Mouse (Mus musculus) testis, adult 2 months (tissue): ENCODE results near the gene Dock9. TPM values are rescaled to one million over a fixed set of nuclear protein-coding genes. Genes with fewer than 3 reads are reported as not detected.

ENCODE experiments used
- H3K27ac ChIP-seq: fragments of 200-500 bp; 2 replicates; pipeline ENCODE4 v1.5.1; 2012; ENCODE audit warnings: low read depth, low read length; ENCODE audit not compliant: control insufficient read depth, insufficient read depth
- H3K27me3 ChIP-seq: fragments of 200-500 bp; 2 replicates; pipeline ENCODE4 v1.6.1; 2012; ENCODE audit warnings: mild to moderate bottlenecking, low read length, moderate library complexity; ENCODE audit not compliant: control insufficient read depth, insufficient read depth
- H3K36me3 ChIP-seq: fragments of 200-500 bp; 2 replicates; pipeline ENCODE4 v1.6.1; 2012; ENCODE audit warnings: mild to moderate bottlenecking, low read length; ENCODE audit not compliant: control insufficient read depth, insufficient read depth
- H3K4me1 ChIP-seq: fragments of 200-500 bp; 2 replicates; pipeline ENCODE4 v1.6.1; 2012; ENCODE audit warnings: low read length; ENCODE audit not compliant: control insufficient read depth, insufficient read depth
- H3K4me3 ChIP-seq: fragments of 200-500 bp; 2 replicates; pipeline ENCODE4 v1.5.1; 2012; ENCODE audit warnings: low read depth, mild to moderate bottlenecking, low read length, moderate library complexity, mixed read lengths; ENCODE audit not compliant: control insufficient read depth
- CTCF ChIP-seq: fragments of 200-500 bp; IDR thresholded peaks from 2 replicates; pipeline ENCODE4 v1.5.1; 2012; ENCODE audit warnings: low read depth, mild to moderate bottlenecking, inconsistent platforms, low read length, moderate library complexity; ENCODE audit not compliant: control insufficient read depth, insufficient read depth, insufficient replicate concordance
- POLR2A ChIP-seq: fragments of 200-500 bp; IDR thresholded peaks from 2 replicates; pipeline ENCODE4 v1.6.1; 2012; ENCODE audit warnings: low read depth, mild to moderate bottlenecking, inconsistent platforms, low read length, moderate library complexity; ENCODE audit not compliant: control insufficient read depth
- polyA plus RNA-seq: library from polyadenylated mRNA; depleted of rRNA; stranded (reverse); fragments of >200 nt; gene quantifications from 2 replicates; pipeline ENCODE4 v1.2.3, GENCODE M21; 2012

Dock9 gene
- polyA plus RNA-seq, 1 experiment, result 4.6 TPM

GRCm38 (mm10) chr14:121552586-121552985, 245.1 kb downstream of the Dock9 start:
- Histone ChIP-seq H3K27ac (no peak overlapping the region), H3K36me3 (no peaks in the 10 kb centered on the region), H3K27me3 (no peaks in the 10 kb centered on the region), H3K4me3 (no peak overlapping the region), H3K4me1 (no peaks in the 10 kb centered on the region)
- no peak for TF ChIP-seq CTCF
- no peak for TF ChIP-seq POLR2A

GRCm38 (mm10) chr14:121549834-121550233, 247.8 kb downstream of the Dock9 start:
- H3K36me3 ChIP-seq, result no peaks in the 10 kb centered on the region
- no peak overlapping the region for H3K4me3 ChIP-seq
- H3K27ac ChIP-seq, result no peak overlapping the region
- no peaks in the 10 kb centered on the region for H3K4me1 ChIP-seq
- TF ChIP-seq POLR2A (no peak), CTCF (no peak)
- no peaks in the 10 kb centered on the region for H3K27me3 ChIP-seq

- H3K4me1 ChIP-seq, result no peaks in the 10 kb centered on the region
- no peak overlapping the region for H3K27ac ChIP-seq
- H3K4me3 ChIP-seq, result no peak overlapping the region
- no peaks in the 10 kb centered on the region for H3K36me3 ChIP-seq
- no peaks in the 10 kb centered on the region for H3K27me3 ChIP-seq
- TF ChIP-seq CTCF, result no peak
- no peak for TF ChIP-seq POLR2A
These were observed 249.9 kb downstream of the Dock9 start for GRCm38 (mm10) chr14:121547745-121548144.

GRCm38 (mm10) chr14:121546621-121547020, 251.0 kb downstream of the Dock9 start:
- no peaks in the 10 kb centered on the region for H3K36me3 ChIP-seq
- no peak overlapping the region for H3K27ac ChIP-seq
- H3K4me1 ChIP-seq, result no peaks in the 10 kb centered on the region
- no peak overlapping the region for H3K4me3 ChIP-seq
- H3K27me3 ChIP-seq, result no peaks in the 10 kb centered on the region
- TF ChIP-seq CTCF (no peak), POLR2A (no peak)

GRCm38 (mm10) chr14:121545551-121546331, 251.9 kb downstream of the Dock9 start:
- Histone ChIP-seq H3K27ac (no peak overlapping the region), H3K36me3 (no peaks in the 10 kb centered on the region), H3K27me3 (no peaks in the 10 kb centered on the region), H3K4me3 (no peak overlapping the region), H3K4me1 (no peaks in the 10 kb centered on the region)
- no peak for TF ChIP-seq CTCF
- no peak for TF ChIP-seq POLR2A

- Histone ChIP-seq H3K27ac (no peak overlapping the region), H3K4me3 (no peak overlapping the region), H3K4me1 (no peaks in the 10 kb centered on the region), H3K36me3 (no peaks in the 10 kb centered on the region), H3K27me3 (no peaks in the 10 kb centered on the region)
- TF ChIP-seq POLR2A (no peak), CTCF (no peak)
These were observed 256.4 kb downstream of the Dock9 start for GRCm38 (mm10) chr14:121541262-121541661.

- no peak overlapping the region for H3K4me3 ChIP-seq
- H3K4me1 ChIP-seq, result no peaks in the 10 kb centered on the region
- no peaks in the 10 kb centered on the region for H3K36me3 ChIP-seq
- H3K27ac ChIP-seq, result no peak overlapping the region
- no peaks in the 10 kb centered on the region for H3K27me3 ChIP-seq
- TF ChIP-seq CTCF (no peak), POLR2A (no peak)
These were observed 263.1 kb downstream of the Dock9 start for GRCm38 (mm10) chr14:121534501-121534900.
